Mouse (Mus musculus) midbrain, embryonic 15.5 days (tissue): ENCODE measurements around the gene Rhov. TPM values are rescaled to one million over a fixed set of nuclear protein-coding genes. Genes with fewer than 3 reads are reported as not detected.

Experiments
- ATAC-seq: fragments of 200-750 bp; cut with Nextera tagmentation; replicated peaks from 2 replicates; pipeline ENCODE4 v1.8.0; 2017; ENCODE audit warnings: moderate TSS enrichment
- H3K27ac ChIP-seq: fragments of 300-500 bp; sonication (generic); 2 replicates; pipeline ENCODE4 v1.5.1; 2015; ENCODE audit warnings: mild to moderate bottlenecking, inconsistent platforms
- H3K27me3 ChIP-seq: fragments of 300-500 bp; sonication (generic); replicated peaks from 2 replicates; pipeline ENCODE4 v1.6.1; 2015; ENCODE audit warnings: inconsistent platforms
- H3K36me3 ChIP-seq: fragments of 300-500 bp; sonication (generic); replicated peaks from 2 replicates; pipeline ENCODE4 v1.6.1; 2015; ENCODE audit warnings: inconsistent platforms
- H3K4me1 ChIP-seq: fragments of 300-500 bp; sonication (generic); 2 replicates; pipeline ENCODE4 v1.6.1; 2015; ENCODE audit warnings: inconsistent platforms
- H3K4me2 ChIP-seq: fragments of 300-500 bp; sonication (generic); 2 replicates; pipeline ENCODE4 v1.6.1; 2015; ENCODE audit warnings: inconsistent platforms, mild to moderate bottlenecking, moderate library complexity
- H3K4me3 ChIP-seq: fragments of 300-500 bp; sonication (generic); 2 replicates; pipeline ENCODE4 v1.5.1; 2015; ENCODE audit warnings: mild to moderate bottlenecking, inconsistent platforms
- H3K9ac ChIP-seq: fragments of 300-500 bp; sonication (generic); 2 replicates; pipeline ENCODE4 v1.6.1; 2015; ENCODE audit warnings: mild to moderate bottlenecking, inconsistent platforms
- H3K9me3 ChIP-seq: fragments of 300-500 bp; sonication (generic); 2 replicates; pipeline ENCODE4 v1.6.1; 2016; ENCODE audit warnings: inconsistent platforms
- WGBS: fragments of 180-500 bp; shearing (Covaris S2); methylation state at CpG from one replicate; pipeline ENCODE4 v1.1.7; 2015; ENCODE audit warnings: mixed read lengths; 5-methylcytosine and 5-hydroxymethylcytosine counted together
- polyA plus RNA-seq: library from polyadenylated mRNA; unstranded; fragments of >200 nt; fragmentation: Nextera tagmentation; extraction: Ambion mirVana; gene quantifications from 2 replicates; pipeline ENCODE4 v1.2.1, GENCODE M21; 2015

Gene Rhov
- polyA plus RNA-seq, 1 experiment from 2014 or later = 43.3 TPM

- H3K4me3 ChIP-seq = no peak overlapping the region; the same call in 1 of the 2 replicates
- H3K4me2 ChIP-seq = peak overlapping the region; percentile 26
- H3K27me3 ChIP-seq = no peaks in the 10 kb centered on the region
- peak overlapping the region; percentile 51 for H3K27ac ChIP-seq
- ATAC-seq = peak; percentile 72
- no peaks in the 10 kb centered on the region for H3K9me3 ChIP-seq
- no peak overlapping the region for H3K9ac ChIP-seq
- WGBS = 6% methylated on average over 15 of the region's 15 CpGs
- H3K36me3 ChIP-seq = peaks cover 12% of the 10 kb centered on the region; the same call in 1 of the 2 replicates
- H3K4me1 ChIP-seq = peaks cover 17% of the 10 kb centered on the region
These were observed 29.1 kb upstream of the Rhov start for GRCm38 (mm10) chr2:119299981-119300818.

GRCm38 (mm10) chr2:119298839-119299238 lies 27.8 kb upstream of the Rhov start:
- H3K27me3 ChIP-seq = no peaks in the 10 kb centered on the region
- 90% methylated on average over 2 of the region's 2 CpGs for WGBS
- no peak overlapping the region for H3K4me2 ChIP-seq
- no peak for ATAC-seq
- no peak overlapping the region for H3K4me3 ChIP-seq
- peaks cover 17% of the 10 kb centered on the region for H3K4me1 ChIP-seq
- H3K9ac ChIP-seq = no peak overlapping the region
- no peak overlapping the region for H3K27ac ChIP-seq
- H3K9me3 ChIP-seq = no peaks in the 10 kb centered on the region
- peaks cover 13% of the 10 kb centered on the region; the same call in 1 of the 2 replicates for H3K36me3 ChIP-seq

- no peaks in the 10 kb centered on the region for H3K27me3 ChIP-seq
- H3K4me2 ChIP-seq = no peak overlapping the region
- H3K27ac ChIP-seq = no peak overlapping the region
- H3K9me3 ChIP-seq = no peaks in the 10 kb centered on the region
- ATAC-seq = no peak
- no peak overlapping the region for H3K9ac ChIP-seq
- H3K4me3 ChIP-seq = no peak overlapping the region
- peaks cover 18% of the 10 kb centered on the region; the same call in 1 of the 2 replicates for H3K36me3 ChIP-seq
- 48% methylated on average over 5 of the region's 5 CpGs for WGBS
- H3K4me1 ChIP-seq = peaks cover 17% of the 10 kb centered on the region
These were observed 27.3 kb upstream of the Rhov start for GRCm38 (mm10) chr2:119298330-119298729.

- Histone ChIP-seq H3K27me3 (no peaks in the 10 kb centered on the region), H3K36me3 (peaks cover 23% of the 10 kb centered on the region; the same call in 1 of the 2 replicates), H3K4me2 (no peak overlapping the region), H3K4me1 (peaks cover 17% of the 10 kb centered on the region), H3K27ac (no peak overlapping the region), H3K4me3 (no peak overlapping the region), H3K9me3 (no peaks in the 10 kb centered on the region), H3K9ac (no peak overlapping the region)
- no peak for ATAC-seq
- 96% methylated on average over 19 of the region's 19 CpGs for WGBS
These were observed 26.4 kb upstream of the Rhov start for GRCm38 (mm10) chr2:119297506-119297905.

GRCm38 (mm10) chr2:119296756-119297155 lies 25.7 kb upstream of the Rhov start:
- ATAC-seq = no peak
- 94% methylated on average over 12 of the region's 12 CpGs for WGBS
- H3K9me3 ChIP-seq = no peaks in the 10 kb centered on the region
- peaks cover 17% of the 10 kb centered on the region for H3K4me1 ChIP-seq
- no peaks in the 10 kb centered on the region for H3K27me3 ChIP-seq
- H3K27ac ChIP-seq = no peak overlapping the region
- H3K4me2 ChIP-seq = no peak overlapping the region
- H3K9ac ChIP-seq = no peak overlapping the region
- peaks cover 29% of the 10 kb centered on the region; the same call in 1 of the 2 replicates for H3K36me3 ChIP-seq
- H3K4me3 ChIP-seq = no peak overlapping the region

- Histone ChIP-seq H3K27ac (no peak overlapping the region), H3K36me3 (peaks cover 31% of the 10 kb centered on the region; the same call in 1 of the 2 replicates), H3K4me2 (no peak overlapping the region), H3K27me3 (no peaks in the 10 kb centered on the region), H3K9me3 (no peaks in the 10 kb centered on the region), H3K4me3 (no peak overlapping the region), H3K9ac (no peak overlapping the region), H3K4me1 (peaks cover 15% of the 10 kb centered on the region)
- 93% methylated on average over 18 of the region's 18 CpGs for WGBS
- ATAC-seq = no peak
These were observed 23.3 kb upstream of the Rhov start for GRCm38 (mm10) chr2:119294411-119294810.

GRCm38 (mm10) chr2:119293776-119294390 lies 22.8 kb upstream of the Rhov start:
- WGBS = 93% methylated on average over 34 of the region's 34 CpGs
- H3K36me3 ChIP-seq = peaks cover 31% of the 10 kb centered on the region; the same call in 1 of the 2 replicates
- no peak overlapping the region for H3K27ac ChIP-seq
- H3K27me3 ChIP-seq = no peaks in the 10 kb centered on the region
- no peaks in the 10 kb centered on the region for H3K9me3 ChIP-seq
- H3K4me1 ChIP-seq = peaks cover 18% of the 10 kb centered on the region
- H3K4me3 ChIP-seq = no peak overlapping the region
- H3K4me2 ChIP-seq = no peak overlapping the region
- no peak for ATAC-seq
- H3K9ac ChIP-seq = no peak overlapping the region

- H3K4me2 ChIP-seq = no peak overlapping the region
- H3K4me1 ChIP-seq = peaks cover 18% of the 10 kb centered on the region
- H3K27me3 ChIP-seq = no peaks in the 10 kb centered on the region
- H3K4me3 ChIP-seq = no peak overlapping the region
- no peak overlapping the region for H3K9ac ChIP-seq
- no peak overlapping the region for H3K27ac ChIP-seq
- H3K9me3 ChIP-seq = no peaks in the 10 kb centered on the region
- WGBS = 95% methylated on average over 17 of the region's 17 CpGs
- peaks cover 31% of the 10 kb centered on the region; the same call in 1 of the 2 replicates for H3K36me3 ChIP-seq
- ATAC-seq = no peak
These were observed 22.2 kb upstream of the Rhov start for GRCm38 (mm10) chr2:119293311-119293710.

- no peak for ATAC-seq
- 90% methylated on average over 17 of the region's 17 CpGs for WGBS
- peaks cover 20% of the 10 kb centered on the region for H3K4me1 ChIP-seq
- no peak overlapping the region for H3K9ac ChIP-seq
- peaks cover 30% of the 10 kb centered on the region; the same call in 1 of the 2 replicates for H3K36me3 ChIP-seq
- no peak overlapping the region for H3K4me2 ChIP-seq
- no peaks in the 10 kb centered on the region for H3K27me3 ChIP-seq
- H3K27ac ChIP-seq = no peak overlapping the region
- no peak overlapping the region for H3K4me3 ChIP-seq
- no peaks in the 10 kb centered on the region for H3K9me3 ChIP-seq
These were observed 21.8 kb upstream of the Rhov start for GRCm38 (mm10) chr2:119292852-119293251.

- H3K27ac ChIP-seq = no peak overlapping the region
- no peaks in the 10 kb centered on the region for H3K9me3 ChIP-seq
- no peaks in the 10 kb centered on the region for H3K27me3 ChIP-seq
- WGBS = 94% methylated on average over 5 of the region's 5 CpGs
- peaks cover 22% of the 10 kb centered on the region for H3K4me1 ChIP-seq
- no peak overlapping the region for H3K9ac ChIP-seq
- ATAC-seq = no peak
- H3K4me2 ChIP-seq = no peak overlapping the region
- H3K36me3 ChIP-seq = peaks cover 24% of the 10 kb centered on the region; the same call in 1 of the 2 replicates
- H3K4me3 ChIP-seq = no peak overlapping the region
These were observed 21.2 kb upstream of the Rhov start for GRCm38 (mm10) chr2:119292281-119292680.

GRCm38 (mm10) chr2:119289014-119289416 lies 17.9 kb upstream of the Rhov start:
- Histone ChIP-seq H3K4me2 (peak overlapping the region; percentile 92), H3K36me3 (peaks cover 20% of the 10 kb centered on the region; the same call in 1 of the 2 replicates), H3K4me3 (peak overlapping the region; percentile 70), H3K9ac (peak overlapping the region; percentile 69), H3K4me1 (peaks cover 22% of the 10 kb centered on the region), H3K9me3 (no peaks in the 10 kb centered on the region), H3K27ac (peak overlapping the region; percentile 60), H3K27me3 (no peaks in the 10 kb centered on the region)
- ATAC-seq = peak; percentile 32; the same call in 1 of the 2 replicates
- 3% methylated on average over 11 of the region's 11 CpGs for WGBS

GRCm38 (mm10) chr2:119288270-119288882 lies 17.3 kb upstream of the Rhov start, which contains the start of gene Vps18:
Gene Vps18 (plus strand): TSS chr2:119288740.
- WGBS = under 1% methylated on average over 31 of the region's 31 CpGs
- Histone ChIP-seq H3K36me3 (peaks cover 14% of the 10 kb centered on the region; the same call in 1 of the 2 replicates), H3K27ac (peak within 1 kb of the TSS; percentile 68), H3K4me3 (peak within 1 kb of the TSS; percentile 70), H3K9ac (peak within 1 kb of the TSS; percentile 69), H3K4me2 (peak within 1 kb of the TSS; percentile 92), H3K9me3 (no peaks in the 10 kb centered on the region), H3K27me3 (no peaks in the 10 kb centered on the region), H3K4me1 (peaks cover 22% of the 10 kb centered on the region)
- peak; percentile 97 for ATAC-seq
